Mouse (Mus musculus) lung, embryonic 14.5 days (tissue): Measurements from ENCODE around the gene Arf1. TPM values are rescaled to one million over a fixed set of nuclear protein-coding genes. Genes with fewer than 3 reads are reported as not detected.
A peak's percentile ranks its signal among the peaks of the same experiment; 100 is the strongest.

Experiments
- ATAC-seq: fragments of 200-750 bp; cut with Nextera tagmentation; 2 replicates; pipeline ENCODE4 v1.8.0; 2017; ENCODE audit warnings: mild to moderate bottlenecking, moderate TSS enrichment, moderate library complexity; ENCODE audit not compliant: insufficient read depth
- DNase-seq: peaks from one replicate; pipeline ENCODE4 v3.0.0-alpha.2; 2015
- H3K27ac ChIP-seq: fragments of 300-500 bp; sonication (generic); 2 replicates; pipeline ENCODE4 v1.5.1; 2014; ENCODE audit warnings: low read depth, mild to moderate bottlenecking, moderate library complexity
- H3K27me3 ChIP-seq: fragments of 300-500 bp; sonication (generic); 2 replicates; pipeline ENCODE4 v1.6.1; 2014; ENCODE audit warnings: low read length, control low read depth; ENCODE audit not compliant: insufficient read depth
- H3K36me3 ChIP-seq: fragments of 300-500 bp; sonication (generic); 2 replicates; pipeline ENCODE4 v1.6.1; 2014; ENCODE audit warnings: control low read depth; ENCODE audit not compliant: insufficient read depth
- H3K4me1 ChIP-seq: fragments of 300-500 bp; sonication (generic); 2 replicates; pipeline ENCODE4 v1.6.1; 2014; ENCODE audit warnings: antibody characterized with exemption, control low read depth; ENCODE audit not compliant: insufficient read depth
- H3K4me2 ChIP-seq: fragments of 300-500 bp; sonication (generic); 2 replicates; pipeline ENCODE4 v1.6.1; 2014; ENCODE audit warnings: mild to moderate bottlenecking
- H3K4me3 ChIP-seq: fragments of 300-500 bp; sonication (generic); 2 replicates; pipeline ENCODE4 v1.5.1; 2014; ENCODE audit warnings: low read depth, low read length
- H3K9ac ChIP-seq: fragments of 300-500 bp; sonication (generic); 2 replicates; pipeline ENCODE4 v1.6.1; 2014
- H3K9me3 ChIP-seq: fragments of 300-500 bp; sonication (generic); 2 replicates; pipeline ENCODE4 v1.6.1; 2016; ENCODE audit warnings: low read depth, low read length, control low read depth
- CTCF ChIP-seq: IDR thresholded peaks from 2 replicates; pipeline ENCODE4 v1.5.1; 2016; ENCODE audit warnings: antibody characterized with exemption, low read depth
- WGBS: fragments of 180-500 bp; shearing (Covaris S2); extraction: QIAGEN DNeasy Blood & Tissue Kit; methylation state at CpG from one replicate; pipeline ENCODE4 v1.1.7; 2014; 5-methylcytosine and 5-hydroxymethylcytosine counted together
- polyA plus RNA-seq: library from polyadenylated mRNA; unstranded; fragments of >200 nt; fragmentation: Nextera tagmentation; extraction: Ambion mirVana; gene quantifications from 2 replicates; pipeline ENCODE4 v1.2.1, GENCODE M21; 2014

Arf1 gene
- polyA plus RNA-seq, 1 experiment from 2014 or later: 687 TPM

DNA sequence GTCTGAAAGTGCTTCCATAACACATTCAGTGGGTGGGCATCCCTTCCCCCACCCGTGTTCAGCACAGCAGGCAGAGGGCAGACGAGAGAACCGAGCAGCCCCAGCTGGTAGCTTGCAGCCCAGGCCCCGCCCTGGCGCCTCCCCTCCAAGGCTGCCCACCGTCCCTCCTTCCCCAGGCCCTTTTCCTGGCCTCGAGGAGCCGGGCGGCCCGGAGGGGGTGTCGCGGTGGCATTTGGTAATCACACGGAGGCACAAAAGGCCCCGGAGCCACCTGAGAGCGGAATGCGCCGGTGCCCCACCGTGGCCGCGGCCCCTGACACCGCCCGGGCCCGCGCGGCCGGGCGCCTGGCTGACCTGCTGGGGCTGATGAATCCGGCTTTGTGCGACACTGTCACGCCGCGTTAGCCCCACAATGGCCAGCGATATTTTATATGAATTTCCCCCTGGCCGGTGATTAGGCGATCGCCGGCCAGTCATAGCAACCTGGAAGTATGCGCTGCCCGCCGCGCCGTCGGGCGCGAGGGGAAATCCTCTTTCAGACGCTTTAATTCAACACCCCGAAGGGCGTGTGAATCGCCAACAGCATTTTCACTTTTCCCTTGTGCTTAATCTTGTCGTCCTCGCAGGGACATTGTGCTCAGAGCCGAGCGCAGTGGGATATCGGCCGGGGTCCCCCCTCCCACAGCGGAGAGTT, 35.9 kb upstream of the Arf1 start:
- DNase-seq (peak; percentile 69), ATAC-seq (peak; percentile 89)
- Histone ChIP-seq H3K36me3 (no peaks in the 10 kb centered on the region), H3K4me2 (peak overlapping the region; percentile 92), H3K27me3 (peaks cover 25% of the 10 kb centered on the region), H3K27ac (no peak overlapping the region), H3K9me3 (no peaks in the 10 kb centered on the region), H3K4me1 (peaks cover 7% of the 10 kb centered on the region; the same call in 1 of the 2 replicates), H3K9ac (peak overlapping the region; percentile 62), H3K4me3 (peak overlapping the region; percentile 54)
- 1% methylated on average over 56 of the region's 56 CpGs for WGBS
- TF ChIP-seq CTCF: peak; percentile 59

DNA sequence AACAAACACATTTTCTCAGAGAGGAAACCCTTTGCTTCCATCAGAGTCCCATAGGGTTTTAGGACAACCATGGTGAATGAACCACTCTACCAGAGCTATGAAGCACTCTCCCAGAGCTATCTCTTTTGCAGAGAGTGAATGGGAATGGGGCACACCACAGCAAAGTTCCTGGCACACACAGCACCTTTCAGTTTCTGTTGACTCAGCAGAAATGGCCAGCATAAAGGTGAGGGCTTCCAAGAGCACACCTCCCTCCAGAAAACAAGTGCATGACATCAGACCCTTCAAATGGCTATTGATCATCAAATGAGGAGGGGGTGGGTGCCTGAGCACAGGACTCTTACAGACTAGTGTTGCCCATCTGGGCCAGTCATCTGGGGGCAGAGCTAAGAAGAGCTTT, 34.2 kb upstream of the Arf1 start:
- TF ChIP-seq CTCF: no peak
- H3K9me3 ChIP-seq: no peaks in the 10 kb centered on the region
- no peak overlapping the region for H3K27ac ChIP-seq
- H3K36me3 ChIP-seq: no peaks in the 10 kb centered on the region
- DNase-seq: no peak
- no peak overlapping the region for H3K9ac ChIP-seq
- no peak overlapping the region for H3K4me3 ChIP-seq
- no peak for ATAC-seq
- peaks cover 7% of the 10 kb centered on the region; the same call in 1 of the 2 replicates for H3K4me1 ChIP-seq
- peaks cover 25% of the 10 kb centered on the region for H3K27me3 ChIP-seq
- H3K4me2 ChIP-seq: no peak overlapping the region

DNA sequence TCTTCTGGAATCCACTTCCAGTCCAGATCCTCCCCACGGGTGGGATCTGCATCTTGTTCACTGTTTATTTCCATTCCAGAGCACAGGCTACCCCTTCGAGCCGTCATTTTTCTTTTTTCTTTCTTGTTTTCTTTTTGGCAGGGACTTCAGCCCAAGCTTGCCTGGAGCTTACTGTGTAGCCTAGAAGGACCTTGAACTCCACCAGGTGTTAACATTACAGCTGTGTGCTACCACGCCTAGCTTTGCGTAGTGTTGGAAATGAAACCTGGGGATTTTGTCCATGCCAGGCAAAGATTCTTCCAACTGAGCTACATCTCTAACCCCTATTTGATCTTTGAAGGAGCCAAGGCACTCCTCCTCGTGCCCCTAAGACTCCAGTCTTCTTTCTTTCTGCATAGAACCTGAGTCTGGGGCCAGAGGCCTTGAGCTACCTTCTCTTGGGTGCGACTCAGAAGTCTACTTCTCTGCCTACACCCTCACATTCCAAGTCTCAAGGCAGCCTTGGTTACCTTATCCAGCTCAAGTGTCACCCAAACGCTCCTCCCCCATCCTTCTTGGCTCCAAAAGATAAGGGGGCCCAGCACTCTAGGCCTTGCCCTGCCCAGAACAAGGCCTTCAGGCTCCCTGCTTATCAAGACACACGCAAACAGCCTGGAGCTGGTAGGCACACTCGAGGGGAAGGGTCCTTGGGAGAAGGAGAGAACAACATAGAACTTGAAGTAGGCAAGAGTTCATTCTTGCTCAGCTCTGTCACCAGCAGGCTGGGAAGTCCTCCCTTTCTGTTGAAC, 32.8 kb upstream of the Arf1 start:
- WGBS: 58% methylated on average over 10 of the region's 10 CpGs
- no peak for TF ChIP-seq CTCF
- Histone ChIP-seq H3K27ac (no peak overlapping the region), H3K4me1 (peaks cover 7% of the 10 kb centered on the region; the same call in 1 of the 2 replicates), H3K9ac (no peak overlapping the region), H3K27me3 (peaks cover 25% of the 10 kb centered on the region), H3K4me2 (no peak overlapping the region), H3K36me3 (no peaks in the 10 kb centered on the region), H3K9me3 (no peaks in the 10 kb centered on the region), H3K4me3 (no peak overlapping the region)
- peak; percentile 20 for DNase-seq
- ATAC-seq: peak; percentile 63; the same call in 1 of the 2 replicates

DNA sequence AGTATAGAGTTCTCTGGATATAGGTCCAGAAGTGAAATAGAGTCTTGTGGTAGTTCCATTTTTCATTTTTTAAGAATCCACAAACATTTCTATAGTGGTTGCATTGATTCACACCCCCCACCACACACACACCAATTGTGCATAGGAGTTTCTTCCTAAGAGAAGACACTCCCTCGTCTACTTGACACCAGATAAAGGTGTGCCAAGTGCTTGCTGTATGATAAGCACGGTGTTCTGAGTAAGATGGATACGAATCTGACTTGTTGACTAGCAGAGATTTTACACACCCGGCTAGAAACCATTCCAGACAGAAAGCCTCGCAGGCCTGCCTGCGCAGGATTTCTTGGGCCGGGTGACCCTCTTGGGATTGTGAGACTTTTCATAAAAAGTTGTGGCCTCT, 31.6 kb upstream of the Arf1 start:
- H3K27me3 ChIP-seq: peaks cover 14% of the 10 kb centered on the region
- no peak overlapping the region for H3K9ac ChIP-seq
- H3K27ac ChIP-seq: no peak overlapping the region
- no peaks in the 10 kb centered on the region for H3K36me3 ChIP-seq
- WGBS: 61% methylated on average over 7 of the region's 7 CpGs
- H3K4me2 ChIP-seq: no peak overlapping the region
- peaks cover 6% of the 10 kb centered on the region; the same call in 1 of the 2 replicates for H3K4me1 ChIP-seq
- TF ChIP-seq CTCF: no peak
- no peaks in the 10 kb centered on the region for H3K9me3 ChIP-seq
- ATAC-seq (no peak), DNase-seq (no peak)
- no peak overlapping the region for H3K4me3 ChIP-seq

DNA sequence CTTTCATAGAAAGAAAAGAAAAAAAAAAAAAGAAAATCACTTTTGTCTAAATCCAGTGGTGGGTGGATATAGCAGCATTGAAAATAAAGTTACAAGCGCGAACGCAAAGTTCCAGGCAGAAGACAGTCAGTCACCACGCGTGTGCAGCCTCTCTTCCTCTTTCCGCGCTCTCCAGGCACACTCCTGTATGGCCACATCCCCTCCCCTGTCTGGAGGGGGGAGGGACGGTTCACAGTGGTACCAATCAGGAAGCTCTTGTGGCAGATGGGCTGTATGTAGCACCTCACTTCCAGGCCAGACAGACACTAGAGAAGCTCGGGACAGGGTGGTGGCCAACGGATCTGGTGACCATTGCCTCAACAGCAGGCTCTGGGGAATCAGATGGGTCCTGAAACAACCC, 20.0 kb upstream of the Arf1 start:
- Histone ChIP-seq H3K4me2 (no peak overlapping the region), H3K4me1 (no peaks in the 10 kb centered on the region), H3K4me3 (no peak overlapping the region), H3K36me3 (no peaks in the 10 kb centered on the region), H3K27me3 (peaks cover 4% of the 10 kb centered on the region; the same call in 1 of the 2 replicates), H3K9ac (no peak overlapping the region), H3K9me3 (no peaks in the 10 kb centered on the region), H3K27ac (no peak overlapping the region)
- no peak for TF ChIP-seq CTCF
- WGBS: 48% methylated on average over 10 of the region's 10 CpGs
- no peak for DNase-seq
- ATAC-seq: no peak

DNA sequence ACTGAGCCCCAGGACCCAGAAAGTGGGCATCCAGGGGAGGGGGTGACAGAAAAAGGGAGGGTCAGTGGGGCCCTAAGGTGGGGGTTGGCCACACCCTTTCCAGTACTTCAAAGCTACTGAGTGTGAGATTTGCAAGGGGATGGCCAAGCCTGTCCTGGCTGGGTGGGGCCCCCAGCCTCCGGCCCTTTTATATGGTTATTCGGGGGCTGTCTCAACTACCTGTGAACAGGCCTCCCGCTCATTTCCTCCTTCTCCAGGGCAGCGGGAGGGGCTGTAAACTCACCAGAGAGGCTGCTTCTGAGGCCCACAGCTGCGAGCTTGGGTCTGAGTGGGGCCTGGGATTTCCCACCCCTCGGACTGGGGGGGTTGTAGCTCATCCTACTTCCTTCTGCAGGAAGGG, 15.8 kb upstream of the Arf1 start:
- no peaks in the 10 kb centered on the region for H3K9me3 ChIP-seq
- WGBS: 17% methylated on average over 6 of the region's 6 CpGs

DNA sequence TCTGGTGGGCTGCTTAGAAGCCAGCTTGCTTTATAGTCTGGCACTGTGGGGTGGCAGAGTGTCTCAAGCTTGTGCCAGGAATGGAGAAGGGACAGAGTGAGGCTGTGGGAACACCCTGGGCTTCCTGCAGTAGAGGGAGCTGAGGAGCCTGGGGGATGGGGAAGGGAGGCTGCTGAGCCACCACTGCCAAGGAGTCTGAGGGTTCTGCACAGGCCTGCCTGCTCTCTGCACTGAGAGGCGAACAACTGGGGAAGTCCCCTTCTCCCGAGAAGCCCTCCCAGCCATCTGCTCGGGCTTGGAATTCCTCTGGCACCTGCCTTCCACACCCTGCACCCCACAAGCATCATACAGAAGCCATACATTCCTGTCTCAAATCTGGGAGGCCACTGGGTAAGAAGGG, 13.8 kb upstream of the Arf1 start:
- no peaks in the 10 kb centered on the region for H3K9me3 ChIP-seq
- no peak for DNase-seq
- WGBS: 9% methylated on average over 2 of the region's 3 CpGs
- H3K4me2 ChIP-seq: no peak overlapping the region
- peaks cover 3% of the 10 kb centered on the region; the same call in 1 of the 2 replicates for H3K4me1 ChIP-seq
- TF ChIP-seq CTCF: no peak
- H3K36me3 ChIP-seq: no peaks in the 10 kb centered on the region
- H3K27ac ChIP-seq: no peak overlapping the region
- no peaks in the 10 kb centered on the region for H3K27me3 ChIP-seq
- no peak overlapping the region for H3K4me3 ChIP-seq
- H3K9ac ChIP-seq: no peak overlapping the region
- no peak for ATAC-seq

More for the DNA sequence above, 15.8 kb upstream of the Arf1 start:
- H3K4me2 ChIP-seq: no peak overlapping the region
- no peak overlapping the region for H3K27ac ChIP-seq
- ATAC-seq (no peak), DNase-seq (no peak)
- H3K4me1 ChIP-seq: peaks cover under 1% of the 10 kb centered on the region; the same call in 1 of the 2 replicates
- peaks cover 4% of the 10 kb centered on the region; the same call in 1 of the 2 replicates for H3K27me3 ChIP-seq
- no peak overlapping the region for H3K4me3 ChIP-seq
- no peaks in the 10 kb centered on the region for H3K36me3 ChIP-seq
- TF ChIP-seq CTCF: no peak
- H3K9ac ChIP-seq: no peak overlapping the region
